Mouse (Mus musculus): ENCODE data around the gene Kif23.

DNA sequence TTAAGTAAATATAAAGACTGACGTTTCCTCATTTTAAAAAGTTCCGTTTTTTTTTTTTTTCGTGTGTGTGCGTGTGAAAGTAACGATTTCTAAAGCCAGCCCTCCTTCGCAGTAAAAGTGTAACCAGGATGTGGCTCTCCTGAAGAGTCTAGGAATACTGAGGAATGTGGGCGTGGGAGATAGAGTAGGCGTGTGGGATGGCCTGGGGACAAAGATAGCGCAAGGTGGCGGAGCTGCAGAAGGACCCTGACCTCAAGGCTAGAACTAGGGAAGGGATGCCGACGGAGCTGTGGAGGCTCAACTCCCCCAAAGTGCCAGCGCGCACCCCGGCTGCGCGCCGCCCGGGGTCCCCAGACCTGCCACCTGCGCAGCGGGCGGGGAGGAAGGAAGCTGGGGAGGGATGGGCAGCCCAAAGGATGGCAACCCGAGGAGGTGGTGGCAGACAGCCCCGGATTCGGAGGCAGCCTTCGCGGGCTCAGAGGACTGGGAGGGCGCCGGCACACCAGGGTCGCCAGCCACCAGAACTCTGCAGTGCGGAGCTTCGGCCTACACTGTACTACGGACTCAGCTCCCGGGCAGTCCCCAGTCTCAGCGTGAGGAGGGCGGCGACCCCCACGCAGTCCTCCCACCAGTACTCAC lies 482 bp downstream of the Kif23 start:
- TF ChIP-seq CTCF (IDR thresholded peaks at IDR 0.05; ENCODE audit: borderline replicate concordance, extremely low read depth, insufficient read depth, insufficient read length) (no peak), POLR2A (IDR thresholded peaks at IDR 0.05; ENCODE audit: borderline replicate concordance, extremely low read depth, insufficient read depth, insufficient read length, poor library complexity, severe bottlenecking) (no peak)

Data from brain, embryonic 14.5 days (tissue).